Mouse (Mus musculus): ENCODE results near the gene Cradd. TPM values are rescaled to one million over a fixed set of nuclear protein-coding genes. Genes with fewer than 3 reads are reported as not detected.

Gene Cradd
- polyA plus RNA-seq, 1 experiment from 2014 or later, result 15.6 TPM

GRCm38 (mm10) chr10:95288206-95288605 is 35.7 kb downstream of the Cradd start:
- DNase-seq (no peak), ATAC-seq (ENCODE audit: insufficient read depth) (no peak)
- Histone ChIP-seq H3K4me2 (no peak overlapping the region), H3K36me3 (ENCODE audit: insufficient read depth) (no peaks in the 10 kb centered on the region), H3K27me3 (ENCODE audit: insufficient read depth, low read length) (no peaks in the 10 kb centered on the region), H3K4me1 (ENCODE audit: insufficient read depth) (0 out of 2 replicates have a peak, but pooled peaks cover 6% of the 10 kb centered on the region), H3K4me3 (ENCODE audit: low read depth, low read length) (no peak overlapping the region), H3K9ac (no peak overlapping the region), H3K27ac (ENCODE audit: low read depth) (no peak overlapping the region), H3K9me3 (ENCODE audit: low read depth, low read length) (no peaks in the 10 kb centered on the region)
- WGBS, result 54% methylated on average over 4 of the region's 4 CpGs
- no peak for TF ChIP-seq CTCF (IDR thresholded peaks at IDR 0.05; ENCODE audit: low read depth)

GRCm38 (mm10) chr10:95287351-95287750 is 36.6 kb downstream of the Cradd start:
- no peak overlapping the region for H3K4me3 ChIP-seq (ENCODE audit: low read depth, low read length)
- WGBS, result 80% methylated on average over 8 of the region's 8 CpGs

GRCm38 (mm10) chr10:95283434-95283833 is 40.5 kb downstream of the Cradd start:
- DNase-seq (no peak), ATAC-seq (ENCODE audit: insufficient read depth) (no peak)
- WGBS, result 79% methylated on average over 12 of the region's 12 CpGs
- TF ChIP-seq CTCF (IDR thresholded peaks at IDR 0.05; ENCODE audit: low read depth), result no peak
- Histone ChIP-seq H3K4me1 (ENCODE audit: insufficient read depth) (no peaks in the 10 kb centered on the region), H3K36me3 (ENCODE audit: insufficient read depth) (no peaks in the 10 kb centered on the region), H3K9ac (no peak overlapping the region), H3K27ac (ENCODE audit: low read depth) (no peak overlapping the region), H3K4me3 (ENCODE audit: low read depth, low read length) (no peak overlapping the region), H3K9me3 (ENCODE audit: low read depth, low read length) (no peaks in the 10 kb centered on the region), H3K4me2 (no peak overlapping the region), H3K27me3 (ENCODE audit: insufficient read depth, low read length) (no peaks in the 10 kb centered on the region)

More at GRCm38 (mm10) chr10:95287351-95287750, 36.6 kb downstream of the Cradd start:
- no peak overlapping the region for H3K4me2 ChIP-seq
- DNase-seq, result no peak
- H3K27me3 ChIP-seq (ENCODE audit: insufficient read depth, low read length), result no peaks in the 10 kb centered on the region
- H3K9me3 ChIP-seq (ENCODE audit: low read depth, low read length), result no peaks in the 10 kb centered on the region
- TF ChIP-seq CTCF (IDR thresholded peaks at IDR 0.05; ENCODE audit: low read depth), result no peak
- no peak overlapping the region for H3K27ac ChIP-seq (ENCODE audit: low read depth)
- H3K36me3 ChIP-seq (ENCODE audit: insufficient read depth), result no peaks in the 10 kb centered on the region
- 0 out of 2 replicates have a peak, but pooled peaks cover 3% of the 10 kb centered on the region for H3K4me1 ChIP-seq (ENCODE audit: insufficient read depth)
- no peak for ATAC-seq (ENCODE audit: insufficient read depth)
- H3K9ac ChIP-seq, result no peak overlapping the region

- H3K9me3 ChIP-seq (ENCODE audit: low read depth, low read length), result no peaks in the 10 kb centered on the region
- H3K4me1 ChIP-seq (ENCODE audit: insufficient read depth), result no peaks in the 10 kb centered on the region
- WGBS, result 86% methylated on average over 3 of the region's 3 CpGs
- DNase-seq (no peak), ATAC-seq (ENCODE audit: insufficient read depth) (no peak)
- no peak overlapping the region for H3K4me3 ChIP-seq (ENCODE audit: low read depth, low read length)
- no peak overlapping the region for H3K4me2 ChIP-seq
- H3K9ac ChIP-seq, result no peak overlapping the region
- TF ChIP-seq CTCF (IDR thresholded peaks at IDR 0.05; ENCODE audit: low read depth), result no peak
- H3K27me3 ChIP-seq (ENCODE audit: insufficient read depth, low read length), result no peaks in the 10 kb centered on the region
- H3K27ac ChIP-seq (ENCODE audit: low read depth), result no peak overlapping the region
- H3K36me3 ChIP-seq (ENCODE audit: insufficient read depth), result no peaks in the 10 kb centered on the region
Measured at GRCm38 (mm10) chr10:95281996-95282395, 41.9 kb downstream of the Cradd start.

GRCm38 (mm10) chr10:95281466-95281990 is 42.4 kb downstream of the Cradd start:
- Histone ChIP-seq H3K27ac (ENCODE audit: low read depth) (no peak overlapping the region), H3K27me3 (ENCODE audit: insufficient read depth, low read length) (no peaks in the 10 kb centered on the region), H3K9ac (no peak overlapping the region), H3K4me1 (ENCODE audit: insufficient read depth) (no peaks in the 10 kb centered on the region), H3K9me3 (ENCODE audit: low read depth, low read length) (no peaks in the 10 kb centered on the region), H3K4me3 (ENCODE audit: low read depth, low read length) (no peak overlapping the region), H3K4me2 (no peak overlapping the region), H3K36me3 (ENCODE audit: insufficient read depth) (no peaks in the 10 kb centered on the region)
- TF ChIP-seq CTCF (IDR thresholded peaks at IDR 0.05; ENCODE audit: low read depth), result no peak
- DNase-seq, result no peak
- ATAC-seq (ENCODE audit: insufficient read depth), result no peak
- 81% methylated on average over 6 of the region's 6 CpGs for WGBS

- WGBS, result 92% methylated on average over 3 of the region's 3 CpGs
- ATAC-seq (ENCODE audit: insufficient read depth), result no peak
- no peak overlapping the region for H3K9ac ChIP-seq
Measured at GRCm38 (mm10) chr10:95280327-95280726, 43.6 kb downstream of the Cradd start.

GRCm38 (mm10) chr10:95279459-95279858 is 44.5 kb downstream of the Cradd start:
- no peaks in the 10 kb centered on the region for H3K9me3 ChIP-seq (ENCODE audit: low read depth, low read length)
- 93% methylated on average over 1 of the region's 1 CpGs for WGBS
- no peaks in the 10 kb centered on the region for H3K36me3 ChIP-seq (ENCODE audit: insufficient read depth)
- H3K4me1 ChIP-seq (ENCODE audit: insufficient read depth), result no peaks in the 10 kb centered on the region
- no peaks in the 10 kb centered on the region for H3K27me3 ChIP-seq (ENCODE audit: insufficient read depth, low read length)
- TF ChIP-seq CTCF (IDR thresholded peaks at IDR 0.05; ENCODE audit: low read depth), result no peak
- H3K27ac ChIP-seq (ENCODE audit: low read depth), result no peak overlapping the region
- no peak overlapping the region for H3K9ac ChIP-seq
- no peak for DNase-seq
- no peak overlapping the region for H3K4me2 ChIP-seq
- no peak for ATAC-seq (ENCODE audit: insufficient read depth)
- no peak overlapping the region for H3K4me3 ChIP-seq (ENCODE audit: low read depth, low read length)

More at GRCm38 (mm10) chr10:95280327-95280726, 43.6 kb downstream of the Cradd start:
- Histone ChIP-seq H3K27ac (ENCODE audit: low read depth) (no peak overlapping the region), H3K9me3 (ENCODE audit: low read depth, low read length) (no peaks in the 10 kb centered on the region), H3K4me2 (no peak overlapping the region), H3K4me1 (ENCODE audit: insufficient read depth) (no peaks in the 10 kb centered on the region), H3K4me3 (ENCODE audit: low read depth, low read length) (no peak overlapping the region), H3K27me3 (ENCODE audit: insufficient read depth, low read length) (no peaks in the 10 kb centered on the region), H3K36me3 (ENCODE audit: insufficient read depth) (no peaks in the 10 kb centered on the region)
- DNase-seq, result no peak
- no peak for TF ChIP-seq CTCF (IDR thresholded peaks at IDR 0.05; ENCODE audit: low read depth)

Measured in lung, embryonic 14.5 days (tissue).